Mouse (Mus musculus): ENCODE measurements around the gene Osbpl6. TPM values are rescaled to one million over a fixed set of nuclear protein-coding genes. Genes with fewer than 3 reads are reported as not detected.
"Not testable (repeated sequence)": the region's sequence is repeated elsewhere in the genome, so short reads cannot be mapped to it uniquely, and the experiment has no call there.

The Osbpl6 gene
- polyA plus RNA-seq, 1 experiment, result 7.1 TPM

DNA sequence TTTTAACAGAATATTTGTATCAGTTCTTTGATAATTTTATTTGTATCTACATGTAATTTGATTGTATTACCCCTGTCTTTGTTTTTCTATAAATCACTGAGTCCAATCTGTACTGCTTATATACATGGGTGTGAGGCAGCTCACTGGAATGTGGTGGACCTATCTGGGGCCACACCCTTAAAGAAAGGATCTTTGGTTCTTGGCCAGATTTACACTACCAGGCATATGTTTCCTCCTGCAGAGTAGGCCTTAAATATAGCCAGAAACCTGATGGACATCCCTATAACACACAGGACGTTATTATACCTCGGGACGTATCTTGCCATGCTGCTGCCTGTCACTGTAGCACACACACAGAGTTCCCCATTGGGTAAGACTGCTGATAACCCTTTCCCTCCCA lies 205.7 kb downstream of the Osbpl6 start:
- 97% methylated on average over 3 of the region's 3 CpGs for WGBS
- Histone ChIP-seq H3K4me3 (ENCODE audit: control insufficient read depth, insufficient read depth, low read length) (no peak overlapping the region), H3K27ac (ENCODE audit: control insufficient read depth, insufficient read depth, low read length) (no peak overlapping the region), H3K36me3 (ENCODE audit: control insufficient read depth, insufficient read depth, low read length) (no peaks in the 10 kb centered on the region), H3K27me3 (ENCODE audit: control insufficient read depth, insufficient read depth, low read length) (no peaks in the 10 kb centered on the region), H3K4me1 (replicated peaks; ENCODE audit: control insufficient read depth, insufficient read depth, low read length) (no peaks in the 10 kb centered on the region)
- TF ChIP-seq CTCF (IDR thresholded peaks at IDR 0.05; ENCODE audit: borderline replicate concordance, control insufficient read depth, extremely low read depth, insufficient read depth, low read length, poor library complexity) (no peak), POLR2A (IDR thresholded peaks at IDR 0.05; ENCODE audit: control insufficient read depth, extremely low read depth, insufficient read depth, low read length, poor library complexity) (no peak)
- no peak for DNase-seq

DNA sequence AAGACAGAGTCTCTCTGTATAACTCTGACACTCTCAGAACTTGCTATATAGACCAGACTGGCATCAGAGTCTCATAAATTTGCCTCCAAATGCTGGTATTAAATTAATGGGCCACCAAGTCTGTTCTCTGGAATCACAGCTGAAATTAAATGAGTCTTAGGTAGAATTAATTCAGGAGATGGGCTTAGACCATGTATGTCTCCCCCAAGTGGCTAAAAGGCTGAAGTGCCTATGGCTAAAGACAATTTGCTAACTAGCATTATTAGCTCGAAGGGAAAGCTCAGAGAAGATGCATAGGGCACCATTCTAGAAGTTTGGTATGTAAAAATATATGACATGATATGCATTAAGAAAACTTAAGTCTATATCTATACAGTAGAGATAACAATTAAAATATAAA lies 211.8 kb downstream of the Osbpl6 start:
- TF ChIP-seq CTCF (IDR thresholded peaks at IDR 0.05; ENCODE audit: borderline replicate concordance, control insufficient read depth, extremely low read depth, insufficient read depth, low read length, poor library complexity), result no peak
- no peak for TF ChIP-seq POLR2A (IDR thresholded peaks at IDR 0.05; ENCODE audit: control insufficient read depth, extremely low read depth, insufficient read depth, low read length, poor library complexity)
- DNase-seq, result peak; percentile 3
- H3K36me3 ChIP-seq (ENCODE audit: control insufficient read depth, insufficient read depth, low read length), result no peaks in the 10 kb centered on the region
- H3K27ac ChIP-seq (ENCODE audit: control insufficient read depth, insufficient read depth, low read length), result no peak overlapping the region
- no peaks in the 10 kb centered on the region for H3K27me3 ChIP-seq (ENCODE audit: control insufficient read depth, insufficient read depth, low read length)
- WGBS, result 12% methylated on average over 1 of the region's 1 CpGs
- H3K4me1 ChIP-seq (replicated peaks; ENCODE audit: control insufficient read depth, insufficient read depth, low read length), result no peaks in the 10 kb centered on the region
- no peak overlapping the region for H3K4me3 ChIP-seq (ENCODE audit: control insufficient read depth, insufficient read depth, low read length)

GRCm38 (mm10) chr2:76620188-76620587 lies 213.9 kb downstream of the Osbpl6 start:
- TF ChIP-seq CTCF (IDR thresholded peaks at IDR 0.05; ENCODE audit: borderline replicate concordance, control insufficient read depth, extremely low read depth, insufficient read depth, low read length, poor library complexity) (no peak), POLR2A (IDR thresholded peaks at IDR 0.05; ENCODE audit: control insufficient read depth, extremely low read depth, insufficient read depth, low read length, poor library complexity) (no peak)
- WGBS, result 81% methylated on average over 5 of the region's 5 CpGs
- H3K27ac ChIP-seq (ENCODE audit: control insufficient read depth, insufficient read depth, low read length), result no peak overlapping the region
- H3K36me3 ChIP-seq (ENCODE audit: control insufficient read depth, insufficient read depth, low read length), result no peaks in the 10 kb centered on the region
- H3K27me3 ChIP-seq (ENCODE audit: control insufficient read depth, insufficient read depth, low read length), result no peaks in the 10 kb centered on the region
- H3K4me1 ChIP-seq (replicated peaks; ENCODE audit: control insufficient read depth, insufficient read depth, low read length), result no peaks in the 10 kb centered on the region
- no peak overlapping the region for H3K4me3 ChIP-seq (ENCODE audit: control insufficient read depth, insufficient read depth, low read length)
- no peak for DNase-seq

GRCm38 (mm10) chr2:76621724-76622123 lies 215.4 kb downstream of the Osbpl6 start:
- DNase-seq, result no peak
- Histone ChIP-seq H3K27ac (ENCODE audit: control insufficient read depth, insufficient read depth, low read length) (no peak overlapping the region), H3K36me3 (ENCODE audit: control insufficient read depth, insufficient read depth, low read length) (no peaks in the 10 kb centered on the region), H3K27me3 (ENCODE audit: control insufficient read depth, insufficient read depth, low read length) (no peaks in the 10 kb centered on the region), H3K4me3 (ENCODE audit: control insufficient read depth, insufficient read depth, low read length) (no peak overlapping the region), H3K4me1 (replicated peaks; ENCODE audit: control insufficient read depth, insufficient read depth, low read length) (no peaks in the 10 kb centered on the region)
- WGBS, result 95% methylated on average over 1 of the region's 1 CpGs
- TF ChIP-seq CTCF (IDR thresholded peaks at IDR 0.05; ENCODE audit: borderline replicate concordance, control insufficient read depth, extremely low read depth, insufficient read depth, low read length, poor library complexity) (no peak), POLR2A (IDR thresholded peaks at IDR 0.05; ENCODE audit: control insufficient read depth, extremely low read depth, insufficient read depth, low read length, poor library complexity) (no peak)

DNA sequence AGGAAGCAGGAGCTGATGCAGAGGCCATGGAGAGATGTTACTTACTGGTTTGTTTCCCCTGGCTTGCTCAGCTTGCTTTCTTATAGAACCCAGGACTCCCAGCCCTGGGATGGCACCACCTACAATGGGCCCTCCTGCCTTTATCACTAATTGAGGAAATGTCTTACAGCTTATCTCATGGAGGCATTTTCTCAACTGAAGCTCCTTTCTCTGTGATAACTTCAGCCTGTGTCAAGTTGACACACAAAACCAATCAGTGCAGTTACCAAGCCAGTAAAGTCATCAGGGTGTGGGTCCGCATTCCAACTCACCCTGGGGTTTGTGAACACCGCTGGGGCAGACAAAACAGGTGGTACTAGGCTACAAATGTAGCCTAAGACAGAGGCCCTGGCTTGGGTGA lies 216.0 kb downstream of the Osbpl6 start:
- not testable (repeated sequence) for H3K27ac ChIP-seq (ENCODE audit: control insufficient read depth, insufficient read depth, low read length); DNase-seq; H3K4me1 ChIP-seq (replicated peaks; ENCODE audit: control insufficient read depth, insufficient read depth, low read length); H3K36me3 ChIP-seq (ENCODE audit: control insufficient read depth, insufficient read depth, low read length); H3K4me3 ChIP-seq (ENCODE audit: control insufficient read depth, insufficient read depth, low read length); H3K27me3 ChIP-seq (ENCODE audit: control insufficient read depth, insufficient read depth, low read length)
- WGBS, result 99% methylated on average over 2 of the region's 2 CpGs

GRCm38 (mm10) chr2:76630293-76630692 lies 224.0 kb downstream of the Osbpl6 start:
- Histone ChIP-seq H3K4me1 (replicated peaks; ENCODE audit: control insufficient read depth, insufficient read depth, low read length) (no peaks in the 10 kb centered on the region), H3K27ac (ENCODE audit: control insufficient read depth, insufficient read depth, low read length) (no peak overlapping the region), H3K4me3 (ENCODE audit: control insufficient read depth, insufficient read depth, low read length) (no peak overlapping the region), H3K36me3 (ENCODE audit: control insufficient read depth, insufficient read depth, low read length) (no peaks in the 10 kb centered on the region), H3K27me3 (ENCODE audit: control insufficient read depth, insufficient read depth, low read length) (no peaks in the 10 kb centered on the region)
- WGBS, result 97% methylated on average over 12 of the region's 12 CpGs
- no peak for DNase-seq
- TF ChIP-seq POLR2A (IDR thresholded peaks at IDR 0.05; ENCODE audit: control insufficient read depth, extremely low read depth, insufficient read depth, low read length, poor library complexity) (no peak), CTCF (IDR thresholded peaks at IDR 0.05; ENCODE audit: borderline replicate concordance, control insufficient read depth, extremely low read depth, insufficient read depth, low read length, poor library complexity) (no peak)

GRCm38 (mm10) chr2:76631600-76631999 lies 225.3 kb downstream of the Osbpl6 start:
- Histone ChIP-seq H3K4me3 (ENCODE audit: control insufficient read depth, insufficient read depth, low read length) (no peak overlapping the region), H3K27me3 (ENCODE audit: control insufficient read depth, insufficient read depth, low read length) (no peaks in the 10 kb centered on the region), H3K27ac (ENCODE audit: control insufficient read depth, insufficient read depth, low read length) (no peak overlapping the region), H3K36me3 (ENCODE audit: control insufficient read depth, insufficient read depth, low read length) (no peaks in the 10 kb centered on the region), H3K4me1 (replicated peaks; ENCODE audit: control insufficient read depth, insufficient read depth, low read length) (no peaks in the 10 kb centered on the region)
- no peak for TF ChIP-seq POLR2A (IDR thresholded peaks at IDR 0.05; ENCODE audit: control insufficient read depth, extremely low read depth, insufficient read depth, low read length, poor library complexity)
- TF ChIP-seq CTCF (IDR thresholded peaks at IDR 0.05; ENCODE audit: borderline replicate concordance, control insufficient read depth, extremely low read depth, insufficient read depth, low read length, poor library complexity), result no peak
- 96% methylated on average over 4 of the region's 4 CpGs for WGBS
- DNase-seq, result no peak

Data from thymus, adult 2 months (tissue).